Mouse (Mus musculus): ENCODE data around the gene Gm21083. TPM values are rescaled to one million over a fixed set of nuclear protein-coding genes. Genes with fewer than 3 reads are reported as not detected.
"Not testable (repeated sequence)": the region's sequence is repeated elsewhere in the genome, so short reads cannot be mapped to it uniquely, and the experiment has no call there.

Gene Gm21083
- polyA plus RNA-seq, 1 experiment from 2014 or later = not detected

DNA sequence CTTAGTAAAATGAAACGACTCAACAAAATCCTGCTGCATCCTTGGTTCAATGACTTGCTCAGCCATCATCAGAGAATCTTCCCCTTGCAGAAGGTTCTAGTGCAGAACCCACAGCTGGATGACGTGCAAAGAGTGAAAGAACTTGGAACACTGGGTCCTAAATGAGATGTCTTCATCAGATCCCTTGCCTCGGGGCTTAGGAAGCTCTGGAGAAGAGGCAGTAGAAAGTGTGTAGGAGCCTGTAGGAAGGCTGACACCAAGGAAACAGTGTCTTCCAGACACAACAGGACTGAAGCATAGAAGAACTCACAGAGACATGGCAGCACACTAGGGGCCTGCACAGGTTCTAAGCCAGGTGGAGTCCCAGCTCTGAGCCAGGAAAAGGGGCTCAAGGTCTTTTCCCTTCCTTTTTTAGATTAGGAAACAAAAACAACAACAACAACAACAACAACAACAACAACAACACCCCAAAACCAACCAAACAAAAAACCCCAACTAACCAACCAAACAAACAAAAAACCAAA, 25.4 kb downstream of the Gm21083 start:
- in situ Hi-C loops (cut with MboI; ENCODE audit: low pct_unique_long_range_greater_than_20kb); DNase-seq (ENCODE audit: low read depth, low spot score); CTCF ChIA-PET; H3K27me3 ChIP-seq; ATAC-seq; POLR2A ChIA-PET: not testable (repeated sequence)

DNA sequence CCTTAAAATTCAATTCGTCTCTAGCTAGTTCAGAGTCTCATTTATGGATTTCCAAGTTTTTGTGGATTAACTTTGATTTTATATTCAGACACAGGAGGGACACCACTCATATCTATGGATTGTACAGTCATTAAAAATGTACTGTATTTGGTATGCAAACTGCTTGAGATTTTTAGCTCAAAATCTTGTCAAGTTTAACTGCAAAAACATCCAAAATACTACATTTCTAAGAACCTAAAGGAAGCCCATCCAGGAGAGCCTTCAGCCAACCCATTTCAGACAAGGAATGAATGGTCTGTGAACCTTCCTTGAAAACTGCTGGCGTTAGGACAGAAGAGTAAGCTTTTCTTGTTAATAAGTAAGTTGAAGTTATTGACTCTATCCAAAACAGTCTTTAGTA, 25.9 kb downstream of the Gm21083 start:
- DNase-seq (ENCODE audit: low read depth, low spot score); H3K27me3 ChIP-seq; in situ Hi-C loops (cut with MboI; ENCODE audit: low pct_unique_long_range_greater_than_20kb); POLR2A ChIA-PET; CTCF ChIA-PET; ATAC-seq: not testable (repeated sequence)

- H3K27me3 ChIP-seq; ATAC-seq; POLR2A ChIA-PET; CTCF ChIA-PET; DNase-seq (ENCODE audit: low read depth, low spot score); in situ Hi-C loops (cut with MboI; ENCODE audit: low pct_unique_long_range_greater_than_20kb): not testable (repeated sequence)
Measured at GRCm38 (mm10) chr5:15603585-15603984, 26.5 kb downstream of the Gm21083 start.

- POLR2A ChIA-PET; in situ Hi-C loops (cut with MboI; ENCODE audit: low pct_unique_long_range_greater_than_20kb); CTCF ChIA-PET; ATAC-seq; H3K27me3 ChIP-seq; DNase-seq (ENCODE audit: low read depth, low spot score): not testable (repeated sequence)
Measured at GRCm38 (mm10) chr5:15606677-15607076, 29.5 kb downstream of the Gm21083 start.

GRCm38 (mm10) chr5:15610695-15611094, 33.6 kb downstream of the Gm21083 start:
- ATAC-seq; POLR2A ChIA-PET; CTCF ChIA-PET; H3K27me3 ChIP-seq; DNase-seq (ENCODE audit: low read depth, low spot score); in situ Hi-C loops (cut with MboI; ENCODE audit: low pct_unique_long_range_greater_than_20kb): not testable (repeated sequence)

- POLR2A ChIA-PET; CTCF ChIA-PET; in situ Hi-C loops (cut with MboI; ENCODE audit: low pct_unique_long_range_greater_than_20kb); H3K27me3 ChIP-seq; DNase-seq (ENCODE audit: low read depth, low spot score); ATAC-seq: not testable (repeated sequence)
Measured at GRCm38 (mm10) chr5:15616195-15616594, 39.1 kb downstream of the Gm21083 start.

DNA sequence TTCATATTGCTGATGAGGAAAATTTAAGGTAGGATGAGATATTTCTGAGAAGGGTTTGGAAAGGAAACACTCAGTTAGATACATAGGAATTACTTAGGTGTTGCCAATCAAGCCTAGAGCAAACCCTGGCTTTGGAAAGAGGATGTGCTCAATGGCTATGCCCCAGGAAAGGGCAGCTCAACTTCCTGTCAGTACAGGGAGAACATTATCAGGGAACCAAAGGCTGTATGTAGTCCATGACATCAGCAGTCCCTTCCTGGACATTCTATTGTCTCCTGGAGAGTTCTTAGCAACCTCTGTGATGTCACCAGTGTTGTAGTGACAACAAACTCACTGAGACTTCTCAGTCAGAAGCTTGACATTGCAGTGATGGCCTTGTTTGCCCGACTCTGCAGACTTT, 41.6 kb downstream of the Gm21083 start, which contains the start of gene Speer4d:
TSS of gene Speer4d (plus strand) at position 301 of the 400 bp plus-strand sequence.
- POLR2A ChIA-PET = not testable (repeated sequence)

DNA sequence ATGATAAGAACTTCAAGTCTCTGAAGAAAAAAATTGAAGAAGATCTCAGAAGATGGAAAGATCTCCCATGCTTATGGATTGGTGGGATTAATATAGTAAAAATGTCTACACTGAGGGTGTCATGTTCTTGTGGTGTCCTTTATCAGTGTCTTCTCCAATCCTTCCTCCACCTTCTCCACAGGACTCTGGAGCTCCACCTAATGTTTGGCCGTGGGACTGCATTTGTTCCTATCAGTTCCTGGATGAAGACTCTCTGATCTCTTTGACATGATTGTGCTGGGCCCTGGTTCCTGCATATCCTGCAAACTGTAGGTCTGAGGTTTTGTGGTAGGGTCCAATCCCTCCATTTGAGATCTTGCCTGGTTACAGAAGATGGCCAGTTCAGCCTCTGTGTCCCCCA, 51.0 kb downstream of the Gm21083 start:
- CTCF ChIA-PET; in situ Hi-C loops (cut with MboI; ENCODE audit: low pct_unique_long_range_greater_than_20kb); POLR2A ChIA-PET; ATAC-seq; H3K27me3 ChIP-seq; DNase-seq (ENCODE audit: low read depth, low spot score): not testable (repeated sequence)
- TF ChIP-seq CTCF (IDR thresholded peaks at IDR 0.05) = peak; percentile 21

More for the DNA sequence above, 41.6 kb downstream of the Gm21083 start, which contains the start of gene Speer4d:
- ATAC-seq; in situ Hi-C loops (cut with MboI; ENCODE audit: low pct_unique_long_range_greater_than_20kb); CTCF ChIA-PET; H3K27me3 ChIP-seq; DNase-seq (ENCODE audit: low read depth, low spot score): not testable (repeated sequence)

GRCm38 (mm10) chr5:15630068-15630467, 52.9 kb downstream of the Gm21083 start:
- in situ Hi-C loops (cut with MboI; ENCODE audit: low pct_unique_long_range_greater_than_20kb); POLR2A ChIA-PET; DNase-seq (ENCODE audit: low read depth, low spot score); ATAC-seq; H3K27me3 ChIP-seq: not testable (repeated sequence)
- CTCF ChIA-PET = interaction anchor here (0.6 kb wide), 1 partner anchor 737 kb away, joined by 4 read pairs; no protein-coding TSS in a partner anchor
- TF ChIP-seq CTCF (IDR thresholded peaks at IDR 0.05) = peak; percentile 25

Other genes with a start within 250 kb of the Gm21083 start
- gene Gm21149, start 100.8 kb upstream of the Gm21083 start, polyA plus RNA-seq (2021) = not detected
- not detected for gene Gm21190, start 48.1 kb upstream of the Gm21083 start, polyA plus RNA-seq (2021)
- not detected for gene Speer4d, start 41.7 kb downstream of the Gm21083 start, polyA plus RNA-seq (2021)
- not detected for gene 4930572O03Rik, start 79.7 kb downstream of the Gm21083 start, polyA plus RNA-seq (2021)
- gene Speer4c, start 136.9 kb downstream of the Gm21083 start, polyA plus RNA-seq (2021) = not detected